Mouse (Mus musculus) inflammation-experienced regulatory T-cells, adult 6 months (primary cell): Measurements from ENCODE around the gene Sgsh. TPM values are rescaled to one million over a fixed set of nuclear protein-coding genes. Genes with fewer than 3 reads are reported as not detected.

Source experiments
- ATAC-seq: one replicate; pipeline ENCODE4 v1.8.0; 2017
- polyA plus RNA-seq, 3 experiments: library from polyadenylated mRNA; unstranded; fragments of 100-300 nt; shearing (Covaris generic); gene quantifications; one replicate each; pipeline ENCODE4 v1.2.1; 2017

Sgsh gene
- polyA plus RNA-seq, 3 experiments from 2014 or later: 7.9 to 16.6 (median 11.9) TPM

DNA sequence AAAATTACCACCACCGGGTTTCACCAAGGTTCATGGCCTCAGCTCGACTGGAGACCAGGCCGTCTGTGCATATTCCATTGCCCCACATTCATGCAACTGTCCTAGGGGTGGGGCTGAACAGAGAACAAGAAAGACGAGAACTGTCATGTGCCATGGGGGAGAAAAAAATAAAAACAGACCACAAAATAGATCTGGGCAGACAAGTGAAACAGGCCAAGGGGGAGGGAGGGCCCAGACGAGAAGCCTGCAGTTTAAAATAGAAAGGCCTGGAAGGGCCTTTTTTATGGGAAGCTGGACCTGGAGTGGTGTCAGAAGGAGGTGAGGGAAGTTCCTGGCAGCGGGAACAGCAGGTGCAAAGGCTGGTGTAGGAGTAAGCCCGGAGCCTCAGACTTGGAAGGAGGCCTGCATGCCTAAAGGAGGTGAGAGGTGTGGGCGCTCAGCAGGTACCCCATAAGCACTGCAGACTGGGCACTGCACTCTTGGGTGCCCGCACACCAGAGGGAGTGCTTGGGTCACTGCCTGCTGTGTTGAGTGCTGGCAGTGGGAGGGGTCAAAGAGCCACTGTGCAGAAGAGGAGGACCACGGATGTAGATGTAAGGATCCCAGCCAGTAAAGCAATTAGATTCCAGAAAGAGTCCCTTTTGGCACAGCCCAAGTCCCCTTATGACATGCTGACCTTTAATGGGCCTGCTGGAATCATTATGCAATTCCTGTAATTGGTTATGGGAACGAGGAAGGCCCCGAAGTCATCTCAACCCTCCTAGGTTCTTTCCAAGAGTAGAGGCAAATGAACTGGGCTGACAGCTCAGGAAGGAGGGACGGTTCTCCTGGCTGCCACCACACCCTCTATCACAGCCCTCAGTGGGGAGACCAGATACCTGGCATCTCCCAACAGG is 48.3 kb downstream of the Sgsh start:
- no peak for ATAC-seq

DNA sequence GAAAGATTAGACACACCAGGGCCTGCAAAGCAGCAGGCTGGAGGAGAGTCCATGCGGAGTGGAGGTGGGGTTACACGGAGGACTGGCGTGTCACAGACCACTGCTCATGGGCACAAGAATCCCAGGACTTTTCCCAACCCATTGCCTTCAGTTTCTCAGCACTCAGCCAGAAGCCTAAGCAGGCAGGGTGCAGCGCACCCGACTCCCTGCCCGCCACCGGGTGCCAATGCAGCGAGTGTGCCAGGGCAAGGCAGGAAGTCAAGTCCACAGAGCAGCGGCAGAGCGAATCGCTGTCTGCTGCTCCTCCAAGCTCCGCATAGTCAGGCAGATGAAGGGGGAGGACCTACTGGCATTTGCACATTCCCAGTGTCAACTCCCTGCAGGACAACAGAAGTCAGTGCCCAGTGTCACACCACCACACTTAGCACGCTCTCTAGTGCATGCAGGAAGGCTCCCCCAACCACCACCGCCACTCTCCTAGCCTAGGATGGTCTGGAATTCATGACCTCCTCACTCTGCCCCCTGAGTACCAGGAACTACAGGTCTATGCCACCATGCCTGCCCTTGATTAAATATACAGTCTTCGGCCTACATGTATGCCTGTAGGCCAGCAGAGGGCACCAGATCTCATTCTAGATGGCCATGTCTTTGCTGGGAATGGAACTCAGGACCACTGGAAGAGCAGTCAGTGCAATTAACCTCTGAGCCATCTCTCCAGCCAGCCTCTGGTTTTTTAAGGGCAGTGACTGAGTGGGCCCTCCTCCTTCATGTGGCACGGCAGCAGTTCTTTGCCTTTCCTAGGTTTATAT is 50.2 kb downstream of the Sgsh start:
- peak; percentile 67 for ATAC-seq

DNA sequence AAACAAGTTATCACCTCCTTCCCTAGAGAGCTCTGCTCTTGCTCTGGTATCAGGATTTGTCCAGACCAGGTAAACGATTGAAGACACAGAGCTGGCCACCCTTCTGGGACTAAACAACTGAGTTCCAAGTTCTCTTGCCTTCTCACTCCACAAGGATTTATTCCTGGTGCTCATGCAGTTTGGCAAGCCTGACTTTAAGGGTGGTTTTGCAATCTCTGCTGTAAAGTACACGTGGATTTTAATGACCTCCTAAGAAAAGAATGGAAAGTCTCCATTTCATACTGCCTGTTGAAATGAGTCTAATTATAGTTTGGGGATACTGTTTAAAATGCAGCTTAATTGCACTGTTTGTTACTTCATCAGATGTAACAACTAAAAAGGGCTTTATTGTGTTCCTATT is 54.4 kb downstream of the Sgsh start:
- ATAC-seq: no peak

DNA sequence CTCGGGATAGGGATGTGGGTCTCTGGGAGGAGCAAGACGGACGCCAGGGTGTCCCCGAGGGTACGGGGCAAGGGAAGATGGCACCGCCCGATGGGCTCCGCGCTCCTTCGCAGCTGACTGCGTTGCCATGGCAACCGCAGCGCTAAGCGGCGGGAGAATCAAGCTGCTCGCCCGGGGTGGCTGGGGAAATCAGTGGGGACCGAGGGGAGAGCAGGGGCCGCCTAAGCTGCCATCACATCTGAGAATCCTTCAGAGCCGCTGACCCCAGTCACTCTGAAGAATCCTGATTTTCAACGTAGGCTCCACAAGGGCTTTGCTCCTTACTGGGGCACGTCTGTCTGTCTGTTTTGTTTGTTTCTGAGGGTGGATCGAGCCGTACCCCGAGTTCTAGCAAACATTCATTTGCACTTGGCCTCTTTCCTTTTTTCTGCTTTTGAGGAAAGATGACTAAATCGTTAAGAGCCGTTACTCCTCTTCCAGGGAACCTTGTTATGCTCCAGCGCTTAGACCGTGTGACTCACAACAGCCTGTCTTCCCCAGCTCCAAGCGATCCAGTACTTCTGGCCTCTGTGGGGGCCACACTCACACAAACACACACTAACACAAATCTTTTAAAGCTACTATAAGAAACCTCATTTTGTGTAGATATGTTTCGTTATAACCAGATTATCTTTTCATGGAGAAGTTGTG is 54.9 kb downstream of the Sgsh start:
- ATAC-seq: peak; percentile 65

DNA sequence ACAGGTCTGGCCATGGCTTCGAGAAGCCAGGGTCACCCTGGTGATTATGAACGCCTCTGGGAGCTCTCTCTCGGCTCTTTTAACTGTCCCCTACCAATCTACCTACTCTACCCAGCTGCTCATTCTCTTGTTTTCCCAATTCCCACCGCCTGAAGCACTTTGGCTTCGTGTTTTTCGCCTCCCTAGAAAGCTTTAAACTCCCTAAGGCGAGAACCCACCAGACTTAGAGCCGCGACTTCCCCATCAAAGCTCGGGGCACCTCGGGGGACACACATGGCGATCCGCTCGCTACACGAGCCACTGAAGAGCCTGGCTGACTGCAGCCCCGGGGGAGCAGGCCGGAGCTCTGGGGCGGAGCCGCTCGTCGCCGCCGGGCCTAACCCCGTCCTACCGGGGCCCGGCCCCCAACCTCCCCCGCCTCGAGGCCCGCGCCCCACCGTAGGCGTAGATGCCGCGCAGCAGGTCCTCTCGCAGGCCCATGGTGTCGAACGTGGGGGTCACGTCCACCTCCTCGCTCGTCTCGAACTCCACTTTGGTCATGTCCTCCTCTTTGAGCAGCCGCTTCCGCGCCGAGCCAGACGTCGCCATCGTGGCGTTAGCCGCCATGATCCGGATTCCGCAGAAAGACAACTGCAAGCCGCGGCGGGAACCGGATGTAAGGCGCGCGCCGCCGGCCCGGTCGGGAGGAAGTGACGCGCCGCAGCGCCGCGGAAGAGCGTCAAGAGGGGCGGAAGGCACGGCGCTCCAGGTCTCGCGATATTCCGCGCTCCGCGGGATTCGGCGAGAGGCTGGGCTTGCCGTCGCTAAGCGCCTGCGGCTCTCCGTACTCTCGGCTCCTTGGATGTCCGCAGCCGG is 55.7 kb downstream of the Sgsh start, which contains the start of gene Eif4a3:
Gene Eif4a3 (minus strand): TSS at position 699 of the 855 bp plus-strand sequence.
- peak; percentile 96 for ATAC-seq

DNA sequence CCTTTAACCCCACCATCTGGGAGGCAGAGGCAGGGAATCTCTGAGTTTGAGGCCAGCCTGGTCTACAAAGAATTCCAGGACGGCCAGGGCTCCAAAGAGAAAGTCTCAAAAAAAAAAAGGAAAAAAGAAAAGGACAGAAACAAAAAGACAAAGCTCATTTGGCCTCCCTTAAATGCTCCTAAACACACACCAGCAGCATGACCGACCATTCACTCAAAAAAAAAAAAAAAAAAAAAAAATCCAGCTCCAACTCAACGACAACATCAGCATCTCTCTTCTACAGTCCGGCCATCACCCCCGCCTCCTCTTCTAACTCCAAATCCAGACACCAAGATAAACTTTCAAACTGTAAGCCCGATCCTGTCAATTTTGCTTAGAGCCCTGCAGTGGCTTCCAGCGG is 56.4 kb downstream of the Sgsh start:
- ATAC-seq: no peak

DNA sequence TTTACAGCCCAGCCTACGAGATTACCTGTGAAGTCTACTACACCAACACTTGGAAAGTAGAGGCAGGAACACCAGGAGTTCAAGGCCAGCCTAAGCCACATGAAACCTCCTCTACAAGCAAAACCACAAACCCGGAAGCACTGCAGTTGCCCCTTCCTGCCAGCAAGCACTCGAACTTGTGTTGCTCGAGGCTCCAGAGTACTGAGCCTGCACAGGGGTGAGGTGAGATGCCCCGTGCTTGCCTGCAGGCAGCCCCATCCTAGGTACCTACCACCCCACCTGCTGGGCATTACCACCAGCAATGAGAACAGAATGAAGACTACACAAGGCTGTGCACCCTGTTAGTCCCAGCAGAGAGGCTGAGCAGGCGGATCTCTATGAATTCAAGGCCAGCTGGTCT is 57.3 kb downstream of the Sgsh start:
- ATAC-seq: no peak

Other genes with a start within 250 kb of the Sgsh start
- gene Tbc1d16, start 127.0 kb downstream of the Sgsh start, polyA plus RNA-seq: under 1 TPM; 0.20 to 0.55 (median 0.33) TPM
- 1 to 10 TPM; 1.6 to 4.2 (median 3.3) TPM for gene Ccdc40, start 127.0 kb downstream of the Sgsh start, polyA plus RNA-seq
- gene Gaa, start 87.6 kb downstream of the Sgsh start, polyA plus RNA-seq: 10 to 100 TPM in 2 of 3 experiments, 1 to 10 TPM in 1; 9.2 to 13.4 (median 11.8) TPM
- gene Eif4a3, start 55.4 kb downstream of the Sgsh start, polyA plus RNA-seq: 100 to 1,000 TPM; 180 to 214 (median 192) TPM
- gene Card14, start 47.8 kb downstream of the Sgsh start, polyA plus RNA-seq: not detected
- gene Slc26a11, start within 50 bp of the Sgsh start, polyA plus RNA-seq: 10 to 100 TPM; 13.3 to 31.3 (median 23.4) TPM
- 10 to 100 TPM; 33.9 to 48.2 (median 43.3) TPM for gene Rnf213, start 37.6 kb upstream of the Sgsh start, polyA plus RNA-seq
- gene Endov, start 135.8 kb upstream of the Sgsh start, polyA plus RNA-seq: 10 to 100 TPM in 2 of 3 experiments, 1 to 10 TPM in 1; 9.9 to 12.5 (median 12.1) TPM
- gene Nptx1, start 192.2 kb upstream of the Sgsh start, polyA plus RNA-seq: not detected
- gene Rptor, start 247.4 kb upstream of the Sgsh start, polyA plus RNA-seq: 10 to 100 TPM; 10.3 to 15.9 (median 10.5) TPM